Mouse (Mus musculus) brain, adult 2 months (tissue): ENCODE measurements around the gene Hoxa11.

Experiments used
- DNase-seq: peaks from one replicate; pipeline ENCODE4 v3.0.0; 2011; ENCODE audit warnings: low read depth, low spot score

The Hoxa11 gene

GRCm38 (mm10) chr6:52220003-52220864 lies 25.4 kb downstream of the Hoxa11 start:
- DNase-seq: no peak

- DNase-seq: no peak
These were observed 26.2 kb downstream of the Hoxa11 start for GRCm38 (mm10) chr6:52219234-52219942.

- DNase-seq: no peak
These were observed 26.9 kb downstream of the Hoxa11 start for GRCm38 (mm10) chr6:52218643-52219215.

- DNase-seq: no peak
These were observed 27.5 kb downstream of the Hoxa11 start for GRCm38 (mm10) chr6:52217895-52218642.

- no peak for DNase-seq
These were observed 28.2 kb downstream of the Hoxa11 start for GRCm38 (mm10) chr6:52217459-52217768.

GRCm38 (mm10) chr6:52216691-52217458 lies 28.7 kb downstream of the Hoxa11 start:
- DNase-seq: no peak

- no peak for DNase-seq
These were observed 29.7 kb downstream of the Hoxa11 start for GRCm38 (mm10) chr6:52215771-52216535.

- DNase-seq: no peak
These were observed 30.5 kb downstream of the Hoxa11 start for GRCm38 (mm10) chr6:52215070-52215469.

GRCm38 (mm10) chr6:52214271-52214670 lies 31.3 kb downstream of the Hoxa11 start:
- no peak for DNase-seq

GRCm38 (mm10) chr6:52213119-52213986 lies 32.3 kb downstream of the Hoxa11 start, which contains the start of the genes Hoxa3 and Gm28308:
Gene Hoxa3 (minus strand): TSS chr6:52213336.
Gene Gm28308 (minus strand): TSS chr6:52213339.
- no peak for DNase-seq

- no peak for DNase-seq
These were observed 33.0 kb downstream of the Hoxa11 start for GRCm38 (mm10) chr6:52212556-52213118.

- DNase-seq: no peak
These were observed 33.6 kb downstream of the Hoxa11 start for GRCm38 (mm10) chr6:52211961-52212360.

- peak; percentile 61 for DNase-seq
These were observed 34.3 kb downstream of the Hoxa11 start for GRCm38 (mm10) chr6:52211170-52211935.

GRCm38 (mm10) chr6:52209685-52210046 lies 35.9 kb downstream of the Hoxa11 start:
- DNase-seq: no peak

GRCm38 (mm10) chr6:52208868-52209684 lies 36.5 kb downstream of the Hoxa11 start:
- DNase-seq: no peak

GRCm38 (mm10) chr6:52208072-52208867 lies 37.3 kb downstream of the Hoxa11 start, which contains the start of gene Hoxa6:
Gene Hoxa6 (minus strand): TSS chr6:52208722.
- DNase-seq: no peak

GRCm38 (mm10) chr6:52207684-52207976 lies 38.0 kb downstream of the Hoxa11 start:
- DNase-seq: no peak
